Mouse (Mus musculus): Measurements from ENCODE around the gene Ccdc30. TPM values are rescaled to one million over a fixed set of nuclear protein-coding genes. Genes with fewer than 3 reads are reported as not detected.
"Not testable (repeated sequence)": the region's sequence is repeated elsewhere in the genome, so short reads cannot be mapped to it uniquely, and the experiment has no call there.

Gene Ccdc30
- polyA plus RNA-seq, 1 experiment from 2014 or later, result 7.4 TPM

GRCm38 (mm10) chr4:119300761-119301160 lies 114.6 kb downstream of the Ccdc30 start:
- Histone ChIP-seq H3K36me3 (peaks cover 13% of the 10 kb centered on the region), H3K4me3 (replicated peaks) (no peak overlapping the region), H3K27ac (no peak overlapping the region), H3K9me3 (no peaks in the 10 kb centered on the region), H3K9ac (replicated peaks) (no peak overlapping the region), H3K4me2 (no peak overlapping the region), H3K27me3 (no peaks in the 10 kb centered on the region), H3K4me1 (replicated peaks) (no peaks in the 10 kb centered on the region)
- ATAC-seq (ENCODE audit: insufficient number of reproducible peaks, insufficient read depth, low FRiP score, low TSS enrichment, low read depth), result no peak
- 90% methylated on average over 3 of the region's 3 CpGs for WGBS

GRCm38 (mm10) chr4:119297361-119297760 lies 118.0 kb downstream of the Ccdc30 start:
- Histone ChIP-seq H3K27me3 (no peaks in the 10 kb centered on the region), H3K9me3 (no peaks in the 10 kb centered on the region), H3K36me3 (peaks cover 7% of the 10 kb centered on the region), H3K4me3 (replicated peaks) (no peak overlapping the region), H3K4me2 (no peak overlapping the region), H3K9ac (replicated peaks) (no peak overlapping the region), H3K4me1 (replicated peaks) (peaks cover 11% of the 10 kb centered on the region), H3K27ac (no peak overlapping the region)
- WGBS, result 55% methylated on average over 2 of the region's 2 CpGs
- no peak for ATAC-seq (ENCODE audit: insufficient number of reproducible peaks, insufficient read depth, low FRiP score, low TSS enrichment, low read depth)

- 10% methylated on average over 6 of the region's 6 CpGs for WGBS
- peaks cover 18% of the 10 kb centered on the region; the same call in 1 of the 2 replicates for H3K36me3 ChIP-seq
- ATAC-seq (ENCODE audit: insufficient number of reproducible peaks, insufficient read depth, low FRiP score, low TSS enrichment, low read depth), result no peak
- H3K27me3 ChIP-seq, result no peaks in the 10 kb centered on the region
- peak overlapping the region; percentile 97 for H3K9ac ChIP-seq (replicated peaks)
- H3K27ac ChIP-seq, result peak overlapping the region; percentile 92
- peaks cover 18% of the 10 kb centered on the region for H3K4me1 ChIP-seq (replicated peaks)
- H3K4me2 ChIP-seq, result peak overlapping the region; percentile 66
- H3K4me3 ChIP-seq (replicated peaks), result peak overlapping the region; percentile 99
- no peaks in the 10 kb centered on the region for H3K9me3 ChIP-seq
Observed at GRCm38 (mm10) chr4:119295134-119295453, 120.2 kb downstream of the Ccdc30 start.

- Histone ChIP-seq H3K4me3 (replicated peaks) (peak within 1 kb of the TSS; percentile 99), H3K27ac (peak within 1 kb of the TSS; percentile 92), H3K27me3 (no peaks in the 10 kb centered on the region), H3K4me2 (peak within 1 kb of the TSS; percentile 77), H3K4me1 (replicated peaks) (peaks cover 18% of the 10 kb centered on the region), H3K36me3 (peaks cover 22% of the 10 kb centered on the region; the same call in 1 of the 2 replicates), H3K9ac (replicated peaks) (peak within 1 kb of the TSS; percentile 97), H3K9me3 (no peaks in the 10 kb centered on the region)
- peak; percentile 99 for ATAC-seq (ENCODE audit: insufficient number of reproducible peaks, insufficient read depth, low FRiP score, low TSS enrichment, low read depth)
- WGBS, result under 1% methylated on average over 61 of the region's 61 CpGs
Observed at GRCm38 (mm10) chr4:119294415-119295133, 120.7 kb downstream of the Ccdc30 start, which contains the start of gene Ybx1. TSS of gene Ybx1 (minus strand) at chr4:119294604.

- under 1% methylated on average over 58 of the region's 80 CpGs for WGBS
- peak; percentile 8; the same call in 1 of the 2 replicates for ATAC-seq (ENCODE audit: insufficient number of reproducible peaks, insufficient read depth, low FRiP score, low TSS enrichment, low read depth)
- peak overlapping the region; percentile 97 for H3K9ac ChIP-seq (replicated peaks)
Observed at GRCm38 (mm10) chr4:119293574-119294258, 121.6 kb downstream of the Ccdc30 start.

GRCm38 (mm10) chr4:119292771-119293573 lies 122.3 kb downstream of the Ccdc30 start:
- no peaks in the 10 kb centered on the region for H3K9me3 ChIP-seq
- WGBS, result 2% methylated on average over 24 of the region's 24 CpGs
- H3K36me3 ChIP-seq, result peaks cover 34% of the 10 kb centered on the region
- H3K27me3 ChIP-seq, result no peaks in the 10 kb centered on the region
- H3K4me3 ChIP-seq (replicated peaks), result peak overlapping the region; percentile 99
- no peak for ATAC-seq (ENCODE audit: insufficient number of reproducible peaks, insufficient read depth, low FRiP score, low TSS enrichment, low read depth)
- H3K27ac ChIP-seq, result peak overlapping the region; percentile 90; the same call in 1 of the 2 replicates
- H3K4me1 ChIP-seq (replicated peaks), result peaks cover 18% of the 10 kb centered on the region
- peak overlapping the region; percentile 97 for H3K9ac ChIP-seq (replicated peaks)
- H3K4me2 ChIP-seq, result peak overlapping the region; percentile 77

More at GRCm38 (mm10) chr4:119293574-119294258, 121.6 kb downstream of the Ccdc30 start:
- H3K4me2 ChIP-seq, result peak overlapping the region; percentile 77
- peaks cover 18% of the 10 kb centered on the region for H3K4me1 ChIP-seq (replicated peaks)
- H3K9me3 ChIP-seq, result no peaks in the 10 kb centered on the region
- H3K36me3 ChIP-seq, result peaks cover 27% of the 10 kb centered on the region
- peak overlapping the region; percentile 99 for H3K4me3 ChIP-seq (replicated peaks)
- peak overlapping the region; percentile 90 for H3K27ac ChIP-seq
- H3K27me3 ChIP-seq, result no peaks in the 10 kb centered on the region

- ATAC-seq (ENCODE audit: insufficient number of reproducible peaks, insufficient read depth, low FRiP score, low TSS enrichment, low read depth), result no peak
- peak overlapping the region; percentile 77 for H3K4me2 ChIP-seq
- H3K27ac ChIP-seq, result no peak overlapping the region
- no peaks in the 10 kb centered on the region for H3K9me3 ChIP-seq
- peak overlapping the region; percentile 97; the same call in 1 of the 2 replicates for H3K9ac ChIP-seq (replicated peaks)
- H3K4me1 ChIP-seq (replicated peaks), result peaks cover 18% of the 10 kb centered on the region
- H3K4me3 ChIP-seq (replicated peaks), result peak overlapping the region; percentile 99
- no peaks in the 10 kb centered on the region for H3K27me3 ChIP-seq
- 86% methylated on average over 1 of the region's 1 CpGs for WGBS
- H3K36me3 ChIP-seq, result peaks cover 42% of the 10 kb centered on the region
Observed at GRCm38 (mm10) chr4:119291921-119292320, 123.4 kb downstream of the Ccdc30 start.

- no peak for ATAC-seq (ENCODE audit: insufficient number of reproducible peaks, insufficient read depth, low FRiP score, low TSS enrichment, low read depth)
- Histone ChIP-seq H3K4me3 (replicated peaks) (no peak overlapping the region), H3K9ac (replicated peaks) (no peak overlapping the region), H3K4me1 (replicated peaks) (no peaks in the 10 kb centered on the region), H3K36me3 (peaks cover 80% of the 10 kb centered on the region), H3K27ac (no peak overlapping the region), H3K4me2 (no peak overlapping the region), H3K9me3 (no peaks in the 10 kb centered on the region), H3K27me3 (no peaks in the 10 kb centered on the region)
- 89% methylated on average over 2 of the region's 2 CpGs for WGBS
Observed at GRCm38 (mm10) chr4:119285336-119285735, 130.0 kb downstream of the Ccdc30 start.

- H3K4me2 ChIP-seq, result no peak overlapping the region
- no peak overlapping the region for H3K9ac ChIP-seq (replicated peaks)
- no peaks in the 10 kb centered on the region for H3K27me3 ChIP-seq
- 74% methylated on average over 1 of the region's 1 CpGs for WGBS
- H3K4me1 ChIP-seq (replicated peaks), result no peaks in the 10 kb centered on the region
- no peak overlapping the region for H3K27ac ChIP-seq
- H3K9me3 ChIP-seq, result no peaks in the 10 kb centered on the region
- H3K4me3 ChIP-seq (replicated peaks), result no peak overlapping the region
- H3K36me3 ChIP-seq, result peaks cover 80% of the 10 kb centered on the region
- no peak for ATAC-seq (ENCODE audit: insufficient number of reproducible peaks, insufficient read depth, low FRiP score, low TSS enrichment, low read depth)
Observed at GRCm38 (mm10) chr4:119284861-119285260, 130.5 kb downstream of the Ccdc30 start.

GRCm38 (mm10) chr4:119278784-119279183 lies 136.5 kb downstream of the Ccdc30 start:
- H3K36me3 ChIP-seq, result peaks cover 94% of the 10 kb centered on the region
- WGBS, result 90% methylated on average over 15 of the region's 15 CpGs

GRCm38 (mm10) chr4:119275726-119276125 lies 139.6 kb downstream of the Ccdc30 start:
- H3K4me2 ChIP-seq, result no peak overlapping the region
- no peaks in the 10 kb centered on the region for H3K4me1 ChIP-seq (replicated peaks)
- H3K9ac ChIP-seq (replicated peaks), result no peak overlapping the region
- peaks cover 94% of the 10 kb centered on the region for H3K36me3 ChIP-seq
- H3K9me3 ChIP-seq, result no peaks in the 10 kb centered on the region
- no peak overlapping the region for H3K4me3 ChIP-seq (replicated peaks)
- no peak overlapping the region for H3K27ac ChIP-seq
- 92% methylated on average over 2 of the region's 2 CpGs for WGBS
- no peak for ATAC-seq (ENCODE audit: insufficient number of reproducible peaks, insufficient read depth, low FRiP score, low TSS enrichment, low read depth)
- H3K27me3 ChIP-seq, result no peaks in the 10 kb centered on the region

More at GRCm38 (mm10) chr4:119278784-119279183, 136.5 kb downstream of the Ccdc30 start:
- not testable (repeated sequence) for H3K4me2 ChIP-seq; H3K4me3 ChIP-seq (replicated peaks); H3K9ac ChIP-seq (replicated peaks); H3K27ac ChIP-seq; H3K27me3 ChIP-seq; ATAC-seq (ENCODE audit: insufficient number of reproducible peaks, insufficient read depth, low FRiP score, low TSS enrichment, low read depth); H3K9me3 ChIP-seq; H3K4me1 ChIP-seq (replicated peaks)
